Mouse (Mus musculus): ENCODE results near the gene Sun2. TPM values are rescaled to one million over a fixed set of nuclear protein-coding genes. Genes with fewer than 3 reads are reported as not detected.

The Sun2 gene
- polyA plus RNA-seq, 1 experiment from 2014 or later: 4.8 TPM

- Histone ChIP-seq H3K36me3 (ENCODE audit: control insufficient read depth, insufficient read depth, low read length) (peaks cover 3% of the 10 kb centered on the region; the same call in 1 of the 2 replicates), H3K4me1 (ENCODE audit: control insufficient read depth, insufficient read depth, low read length) (peaks cover 6% of the 10 kb centered on the region), H3K27ac (ENCODE audit: low read depth, low read length) (no peak overlapping the region), H3K4me3 (ENCODE audit: low read depth, low read length) (no peak overlapping the region), H3K9ac (ENCODE audit: low read length) (no peak overlapping the region), H3K9me3 (replicated peaks; ENCODE audit: control insufficient read depth, low read length) (no peaks in the 10 kb centered on the region), H3K27me3 (replicated peaks; ENCODE audit: control insufficient read depth, insufficient read depth, low read length) (no peaks in the 10 kb centered on the region), H3K4me2 (ENCODE audit: low read length) (no peak overlapping the region)
- ATAC-seq (no peak), DNase-seq (ENCODE audit: low spot score) (no peak)
- 86% methylated on average over 3 of the region's 3 CpGs for WGBS
Measured at GRCm38 (mm10) chr15:79753420-79753752, 11.1 kb upstream of the Sun2 start.

GRCm38 (mm10) chr15:79752742-79753419, 10.5 kb upstream of the Sun2 start:
- WGBS: 25% methylated on average over 11 of the region's 11 CpGs
- Histone ChIP-seq H3K4me2 (ENCODE audit: low read length) (no peak overlapping the region), H3K9ac (ENCODE audit: low read length) (no peak overlapping the region), H3K4me1 (ENCODE audit: control insufficient read depth, insufficient read depth, low read length) (peaks cover 6% of the 10 kb centered on the region), H3K27ac (ENCODE audit: low read depth, low read length) (no peak overlapping the region), H3K36me3 (ENCODE audit: control insufficient read depth, insufficient read depth, low read length) (peaks cover 3% of the 10 kb centered on the region; the same call in 1 of the 2 replicates), H3K9me3 (replicated peaks; ENCODE audit: control insufficient read depth, low read length) (no peaks in the 10 kb centered on the region), H3K4me3 (ENCODE audit: low read depth, low read length) (no peak overlapping the region), H3K27me3 (replicated peaks; ENCODE audit: control insufficient read depth, insufficient read depth, low read length) (no peaks in the 10 kb centered on the region)
- ATAC-seq (peak; percentile 68), DNase-seq (ENCODE audit: low spot score) (peak; percentile 74)

DNA sequence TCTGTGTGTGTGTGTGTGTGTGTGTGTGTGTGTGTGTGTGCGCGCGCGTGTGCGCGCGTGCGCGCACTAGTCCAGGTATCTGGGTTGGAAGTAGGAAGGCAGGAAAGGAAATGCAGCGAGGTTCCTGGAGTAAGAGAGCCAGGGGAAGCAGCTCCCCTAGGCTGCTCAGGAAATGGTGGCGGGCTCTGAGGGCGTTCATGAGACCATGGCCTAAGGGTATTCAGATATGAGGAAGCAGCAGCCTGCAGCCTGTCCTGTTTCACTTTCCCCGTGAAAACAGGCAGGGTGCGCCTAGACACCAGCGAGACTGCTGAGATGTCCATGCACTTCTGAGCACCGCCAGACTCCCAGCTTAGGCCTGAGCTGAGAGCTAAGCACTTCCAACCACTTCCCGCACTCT, 9.4 kb upstream of the Sun2 start:
- ATAC-seq (no peak), DNase-seq (ENCODE audit: low spot score) (no peak)
- Histone ChIP-seq H3K4me1 (ENCODE audit: control insufficient read depth, insufficient read depth, low read length) (peaks cover 6% of the 10 kb centered on the region), H3K27ac (ENCODE audit: low read depth, low read length) (no peak overlapping the region), H3K36me3 (ENCODE audit: control insufficient read depth, insufficient read depth, low read length) (no peaks in the 10 kb centered on the region), H3K4me2 (ENCODE audit: low read length) (no peak overlapping the region), H3K27me3 (replicated peaks; ENCODE audit: control insufficient read depth, insufficient read depth, low read length) (no peaks in the 10 kb centered on the region), H3K9me3 (replicated peaks; ENCODE audit: control insufficient read depth, low read length) (no peaks in the 10 kb centered on the region), H3K4me3 (ENCODE audit: low read depth, low read length) (no peak overlapping the region), H3K9ac (ENCODE audit: low read length) (no peak overlapping the region)
- WGBS: 85% methylated on average over 17 of the region's 17 CpGs

GRCm38 (mm10) chr15:79750266-79750665, 7.9 kb upstream of the Sun2 start:
- no peak overlapping the region for H3K4me3 ChIP-seq (ENCODE audit: low read depth, low read length)
- DNase-seq (ENCODE audit: low spot score) (no peak), ATAC-seq (no peak)
- no peak overlapping the region for H3K9ac ChIP-seq (ENCODE audit: low read length)
- no peak overlapping the region for H3K4me2 ChIP-seq (ENCODE audit: low read length)
- no peaks in the 10 kb centered on the region for H3K9me3 ChIP-seq (replicated peaks; ENCODE audit: control insufficient read depth, low read length)
- H3K4me1 ChIP-seq (ENCODE audit: control insufficient read depth, insufficient read depth, low read length): no peaks in the 10 kb centered on the region
- 92% methylated on average over 8 of the region's 8 CpGs for WGBS
- no peak overlapping the region for H3K27ac ChIP-seq (ENCODE audit: low read depth, low read length)
- no peaks in the 10 kb centered on the region for H3K27me3 ChIP-seq (replicated peaks; ENCODE audit: control insufficient read depth, insufficient read depth, low read length)
- no peaks in the 10 kb centered on the region for H3K36me3 ChIP-seq (ENCODE audit: control insufficient read depth, insufficient read depth, low read length)

GRCm38 (mm10) chr15:79749162-79749561, 6.8 kb upstream of the Sun2 start:
- DNase-seq (ENCODE audit: low spot score): no peak
- no peaks in the 10 kb centered on the region for H3K36me3 ChIP-seq (ENCODE audit: control insufficient read depth, insufficient read depth, low read length)
- no peak overlapping the region for H3K4me3 ChIP-seq (ENCODE audit: low read depth, low read length)
- no peaks in the 10 kb centered on the region for H3K4me1 ChIP-seq (ENCODE audit: control insufficient read depth, insufficient read depth, low read length)
- no peak for ATAC-seq
- 94% methylated on average over 7 of the region's 7 CpGs for WGBS
- H3K9me3 ChIP-seq (replicated peaks; ENCODE audit: control insufficient read depth, low read length): no peaks in the 10 kb centered on the region
- no peaks in the 10 kb centered on the region for H3K27me3 ChIP-seq (replicated peaks; ENCODE audit: control insufficient read depth, insufficient read depth, low read length)
- no peak overlapping the region for H3K4me2 ChIP-seq (ENCODE audit: low read length)
- no peak overlapping the region for H3K9ac ChIP-seq (ENCODE audit: low read length)
- no peak overlapping the region for H3K27ac ChIP-seq (ENCODE audit: low read depth, low read length)

DNA sequence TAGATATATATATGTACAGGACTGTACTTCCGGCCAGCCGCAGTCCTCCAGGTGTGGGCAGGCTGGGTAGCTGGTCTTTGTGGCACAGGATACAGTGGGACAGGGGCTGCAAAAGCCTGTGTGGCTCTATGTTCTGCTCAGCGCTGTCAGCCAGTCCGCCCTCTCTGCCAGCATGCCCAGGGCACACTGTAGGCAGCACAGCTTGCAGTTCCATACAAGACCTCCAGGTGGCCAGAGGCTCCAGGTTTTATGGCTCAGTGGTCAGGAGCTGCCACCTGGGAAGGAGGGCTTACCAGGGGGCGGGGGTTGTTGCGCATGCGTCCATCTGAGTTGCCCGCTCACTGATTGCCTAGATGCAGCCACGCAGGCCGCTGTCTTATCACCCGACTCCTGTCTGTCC, 5.7 kb upstream of the Sun2 start:
- Histone ChIP-seq H3K4me3 (ENCODE audit: low read depth, low read length) (no peak overlapping the region), H3K4me2 (ENCODE audit: low read length) (no peak overlapping the region), H3K9ac (ENCODE audit: low read length) (no peak overlapping the region), H3K36me3 (ENCODE audit: control insufficient read depth, insufficient read depth, low read length) (no peaks in the 10 kb centered on the region), H3K4me1 (ENCODE audit: control insufficient read depth, insufficient read depth, low read length) (peaks cover 3% of the 10 kb centered on the region; the same call in 1 of the 2 replicates), H3K27me3 (replicated peaks; ENCODE audit: control insufficient read depth, insufficient read depth, low read length) (no peaks in the 10 kb centered on the region), H3K9me3 (replicated peaks; ENCODE audit: control insufficient read depth, low read length) (no peaks in the 10 kb centered on the region), H3K27ac (ENCODE audit: low read depth, low read length) (no peak overlapping the region)
- DNase-seq (ENCODE audit: low spot score) (peak; percentile 51), ATAC-seq (peak; percentile 29; the same call in 1 of the 2 replicates)
- WGBS: 52% methylated on average over 11 of the region's 11 CpGs

GRCm38 (mm10) chr15:79745883-79746282, 3.5 kb upstream of the Sun2 start:
- WGBS: 90% methylated on average over 5 of the region's 5 CpGs
- no peak for DNase-seq (ENCODE audit: low spot score)
- Histone ChIP-seq H3K4me3 (ENCODE audit: low read depth, low read length) (no peak overlapping the region), H3K27me3 (replicated peaks; ENCODE audit: control insufficient read depth, insufficient read depth, low read length) (no peaks in the 10 kb centered on the region), H3K27ac (ENCODE audit: low read depth, low read length) (no peak overlapping the region), H3K4me2 (ENCODE audit: low read length) (no peak overlapping the region), H3K9ac (ENCODE audit: low read length) (no peak overlapping the region), H3K9me3 (replicated peaks; ENCODE audit: control insufficient read depth, low read length) (no peaks in the 10 kb centered on the region), H3K4me1 (ENCODE audit: control insufficient read depth, insufficient read depth, low read length) (peaks cover 10% of the 10 kb centered on the region), H3K36me3 (ENCODE audit: control insufficient read depth, insufficient read depth, low read length) (no peaks in the 10 kb centered on the region)
- ATAC-seq: no peak

DNA sequence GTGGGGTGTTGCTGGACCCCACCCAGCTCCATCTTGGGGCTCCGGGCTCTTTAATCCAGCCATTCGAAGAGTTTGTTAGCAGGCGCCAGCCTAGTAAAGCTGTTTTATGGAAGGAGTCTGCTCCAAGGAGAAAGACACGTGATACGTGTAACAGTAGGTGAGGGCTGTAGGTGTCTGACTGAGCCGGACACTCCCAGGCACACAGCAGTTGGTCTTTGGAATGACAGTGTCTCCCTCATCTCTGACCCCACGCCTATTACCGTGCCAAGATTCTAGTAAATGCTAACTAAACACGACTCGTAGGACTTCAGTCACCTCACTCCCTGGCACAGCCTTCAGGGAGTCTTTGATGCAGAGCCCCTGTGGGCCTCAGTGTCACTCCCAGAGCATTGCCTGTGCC, 3.0 kb upstream of the Sun2 start:
- no peaks in the 10 kb centered on the region for H3K9me3 ChIP-seq (replicated peaks; ENCODE audit: control insufficient read depth, low read length)
- H3K4me2 ChIP-seq (ENCODE audit: low read length): no peak overlapping the region
- H3K27me3 ChIP-seq (replicated peaks; ENCODE audit: control insufficient read depth, insufficient read depth, low read length): no peaks in the 10 kb centered on the region
- no peak for ATAC-seq
- H3K27ac ChIP-seq (ENCODE audit: low read depth, low read length): no peak overlapping the region
- WGBS: 88% methylated on average over 10 of the region's 10 CpGs
- no peaks in the 10 kb centered on the region for H3K36me3 ChIP-seq (ENCODE audit: control insufficient read depth, insufficient read depth, low read length)
- DNase-seq (ENCODE audit: low spot score): no peak
- no peak overlapping the region for H3K4me3 ChIP-seq (ENCODE audit: low read depth, low read length)
- H3K9ac ChIP-seq (ENCODE audit: low read length): no peak overlapping the region
- H3K4me1 ChIP-seq (ENCODE audit: control insufficient read depth, insufficient read depth, low read length): peaks cover 15% of the 10 kb centered on the region

DNA sequence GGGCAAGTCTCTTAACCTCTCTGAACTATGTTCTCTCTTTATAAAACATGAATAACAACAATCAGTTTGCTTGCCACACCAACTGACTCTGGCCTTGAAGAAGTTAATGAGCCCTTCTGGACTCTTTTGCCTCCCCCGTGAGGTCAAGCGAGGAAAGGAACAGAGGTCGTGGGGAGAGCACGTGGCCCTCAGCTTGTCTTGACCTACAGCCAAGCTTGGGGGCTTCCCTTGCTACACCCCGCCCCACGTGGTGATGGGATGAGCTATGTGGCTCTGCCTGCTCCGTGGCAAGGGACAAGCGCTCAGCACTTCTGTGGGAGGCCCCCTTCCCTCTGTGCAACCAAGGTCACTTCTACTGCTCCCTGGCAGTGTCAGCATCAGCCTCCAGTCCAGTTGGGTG, 2.4 kb upstream of the Sun2 start:
- Histone ChIP-seq H3K36me3 (ENCODE audit: control insufficient read depth, insufficient read depth, low read length) (0 out of 2 replicates have a peak, but pooled peaks cover under 1% of the 10 kb centered on the region), H3K4me3 (ENCODE audit: low read depth, low read length) (no peak overlapping the region), H3K9me3 (replicated peaks; ENCODE audit: control insufficient read depth, low read length) (no peaks in the 10 kb centered on the region), H3K9ac (ENCODE audit: low read length) (no peak overlapping the region), H3K27ac (ENCODE audit: low read depth, low read length) (no peak overlapping the region), H3K4me2 (ENCODE audit: low read length) (no peak overlapping the region), H3K27me3 (replicated peaks; ENCODE audit: control insufficient read depth, insufficient read depth, low read length) (no peaks in the 10 kb centered on the region), H3K4me1 (ENCODE audit: control insufficient read depth, insufficient read depth, low read length) (peaks cover 15% of the 10 kb centered on the region)
- 78% methylated on average over 8 of the region's 8 CpGs for WGBS
- DNase-seq (ENCODE audit: low spot score) (no peak), ATAC-seq (no peak)
